Mouse (Mus musculus) hematopoietic stem cell, adult 5-6 weeks (primary cell): ENCODE measurements around the gene Ndufb10. TPM values are rescaled to one million over a fixed set of nuclear protein-coding genes. Genes with fewer than 3 reads are reported as not detected.

Experiments used
- ATAC-seq, 2 experiments: fragments of 125-278 bp in 1 of 2; replicated peaks in 1 of 2; 2 replicates each; pipeline ENCODE4 v1.8.0; 2016 to 2017; ENCODE audit warnings: inconsistent platforms in 2 of 2, mild to moderate bottlenecking in 2 of 2, moderate number of reproducible peaks in 2 of 2, low read depth in 1 of 2, moderate TSS enrichment in 1 of 2; ENCODE audit not compliant: low FRiP score in 2 of 2, poor library complexity in 2 of 2, severe bottlenecking in 2 of 2, insufficient read depth in 1 of 2, low TSS enrichment in 1 of 2
- total RNA-seq: library from RNA; stranded (forward); fragments of 172-1452, 232-1000 nt; gene quantifications from 2 replicates; pipeline ENCODE4 v1.2.3, GENCODE M21; 2017

Ndufb10 gene
- 164 and 207 TPM in 2 replicates for total RNA-seq

- ATAC-seq = peak; percentile 75 to 76
Measured at GRCm38 (mm10) chr17:24724184-24724583, at the start of gene Ndufb10. Gene Ndufb10 (minus strand): TSS chr17:24724478.

DNA sequence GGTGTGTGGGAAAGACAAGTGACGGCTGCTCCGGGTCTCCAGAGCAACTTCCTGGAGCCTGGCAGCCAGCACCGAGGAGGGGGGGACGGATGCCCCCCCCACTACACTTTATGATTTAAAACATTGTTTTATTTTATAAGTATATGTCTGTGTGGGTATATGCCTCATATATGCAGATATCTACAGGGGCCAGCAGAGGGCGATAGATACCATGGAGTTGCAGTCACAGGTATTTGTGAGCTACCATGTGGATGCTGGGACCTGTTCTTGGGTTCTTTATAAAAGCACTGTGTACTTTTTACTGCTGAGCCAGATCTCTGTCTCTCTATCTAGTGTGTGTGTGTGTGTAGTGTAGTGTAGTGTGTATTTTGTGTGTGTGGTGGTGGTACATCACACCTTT, 49.0 kb upstream of the Ndufb10 start:
- no peak for ATAC-seq

GRCm38 (mm10) chr17:24769146-24769545, 44.9 kb upstream of the Ndufb10 start:
- no peak for ATAC-seq

- no peak for ATAC-seq
Measured at GRCm38 (mm10) chr17:24766266-24766875, 42.1 kb upstream of the Ndufb10 start.

GRCm38 (mm10) chr17:24765016-24765905, 41.0 kb upstream of the Ndufb10 start:
- ATAC-seq = no peak

- no peak for ATAC-seq
Measured at GRCm38 (mm10) chr17:24761121-24761520, 36.8 kb upstream of the Ndufb10 start.

- ATAC-seq = no peak
Measured at GRCm38 (mm10) chr17:24757394-24757793, 33.1 kb upstream of the Ndufb10 start.

- ATAC-seq = peak in 1 of 2 experiments; percentile 29; a peak in 2 of 4 replicates
Measured at GRCm38 (mm10) chr17:24752415-24753394, 28.4 kb upstream of the Ndufb10 start, which contains the start of gene Hs3st6. Gene Hs3st6 (plus strand): TSS chr17:24752988.

DNA sequence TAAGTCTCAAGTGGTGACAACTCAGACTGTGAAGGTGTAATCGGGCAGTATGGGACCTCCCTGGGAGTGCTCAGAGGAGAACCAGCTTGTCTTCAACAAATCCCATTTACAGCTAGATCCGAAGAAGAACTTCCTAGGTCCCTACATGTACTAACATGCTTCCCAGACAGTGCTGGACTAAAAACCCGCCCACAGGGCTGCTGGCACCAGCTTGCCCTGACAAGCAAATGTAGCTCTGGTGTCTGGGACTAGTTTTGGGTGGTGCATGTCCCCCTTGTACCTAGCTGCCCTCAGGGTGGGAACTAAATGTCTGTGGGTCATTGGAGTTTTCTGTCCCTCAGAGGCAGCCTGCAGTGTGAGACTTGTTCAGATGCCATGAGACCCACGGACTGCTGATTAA, 27.2 kb upstream of the Ndufb10 start:
- ATAC-seq = no peak

- ATAC-seq = no peak
Measured at GRCm38 (mm10) chr17:24746986-24747385, 22.7 kb upstream of the Ndufb10 start.

DNA sequence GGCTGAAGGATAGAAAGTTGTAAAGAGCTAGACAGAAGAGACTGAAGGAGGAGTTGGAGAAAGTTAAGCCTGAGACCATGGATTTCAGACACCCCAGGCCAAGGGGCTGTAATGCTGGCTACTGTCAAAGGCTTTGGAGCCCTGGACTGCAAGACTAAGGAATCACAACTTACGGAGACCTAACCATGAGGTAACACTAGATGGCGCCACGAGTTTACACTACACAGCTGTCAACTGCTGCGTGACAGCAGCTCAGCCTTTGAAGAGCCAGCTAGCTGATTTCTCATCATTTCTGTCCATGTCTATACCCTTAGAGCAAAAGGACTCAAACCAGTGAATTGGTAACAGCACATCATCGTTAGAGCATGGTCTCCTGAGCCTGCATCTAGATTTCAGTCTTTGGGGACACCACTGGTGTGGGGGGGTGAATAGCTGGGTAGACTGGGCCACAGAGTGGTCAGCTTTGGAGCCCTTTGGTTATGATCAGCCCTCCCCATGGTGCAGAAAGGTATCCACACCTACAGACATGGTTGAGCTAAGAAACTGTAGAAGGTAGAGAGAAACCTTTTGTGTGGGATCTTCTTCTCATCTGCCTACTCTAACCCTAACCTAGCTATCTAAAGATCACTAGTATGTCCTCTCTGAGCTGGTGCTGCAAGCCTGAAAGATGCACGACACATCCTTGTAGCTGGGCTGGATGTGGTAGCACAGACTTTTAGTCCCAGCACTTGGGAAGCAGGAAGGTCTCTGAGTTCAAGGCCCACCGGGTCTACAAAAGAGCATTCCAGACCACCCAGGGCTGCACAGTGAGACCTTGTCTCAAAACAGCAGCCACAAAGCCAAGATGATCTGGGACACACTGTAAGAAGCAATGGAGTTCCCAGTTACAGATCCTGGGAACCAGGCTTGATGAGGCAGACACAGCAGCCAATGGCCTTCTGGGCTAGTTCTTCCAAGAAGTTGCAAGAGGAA, 21.5 kb upstream of the Ndufb10 start:
- peak; percentile 90 to 93 for ATAC-seq

DNA sequence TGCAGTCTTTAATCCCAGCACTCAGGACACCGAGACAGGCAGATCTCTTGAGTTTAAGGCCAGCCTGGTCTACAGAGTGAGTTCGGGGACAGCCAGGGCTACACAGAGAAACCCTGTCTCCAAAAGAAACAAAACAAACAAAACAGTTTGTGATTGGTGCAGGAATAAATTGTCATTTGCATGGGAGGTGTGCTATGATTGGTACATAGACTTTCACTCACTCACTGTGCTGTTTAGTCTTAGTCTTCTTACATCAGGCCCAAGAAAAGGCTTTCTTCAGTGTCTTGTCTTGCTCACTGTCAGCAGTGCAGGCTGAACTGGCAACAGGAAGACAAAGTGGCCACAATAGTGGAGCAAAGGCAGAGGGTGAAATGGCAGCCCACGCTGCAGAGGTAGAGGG, 20.1 kb upstream of the Ndufb10 start:
- ATAC-seq = no peak

DNA sequence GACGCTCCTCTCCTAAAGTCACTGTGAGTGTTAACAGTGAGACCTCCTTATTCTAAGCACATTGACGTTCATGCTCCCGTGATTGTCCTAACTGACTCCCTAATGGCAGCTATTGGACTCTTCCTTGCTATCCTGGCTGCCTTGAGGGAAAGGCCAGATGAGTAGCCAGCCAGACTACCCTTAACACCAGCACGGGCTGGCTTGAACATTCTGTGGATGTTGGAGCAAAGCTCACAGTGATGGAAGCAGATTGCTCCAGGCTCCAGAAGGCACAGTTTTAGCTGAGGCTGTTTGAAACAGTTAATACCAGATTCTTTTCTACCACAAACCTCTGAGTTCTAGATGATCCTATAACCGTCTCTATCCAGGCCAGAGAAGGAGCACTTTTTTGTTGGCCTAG, 19.6 kb upstream of the Ndufb10 start:
- ATAC-seq = no peak

DNA sequence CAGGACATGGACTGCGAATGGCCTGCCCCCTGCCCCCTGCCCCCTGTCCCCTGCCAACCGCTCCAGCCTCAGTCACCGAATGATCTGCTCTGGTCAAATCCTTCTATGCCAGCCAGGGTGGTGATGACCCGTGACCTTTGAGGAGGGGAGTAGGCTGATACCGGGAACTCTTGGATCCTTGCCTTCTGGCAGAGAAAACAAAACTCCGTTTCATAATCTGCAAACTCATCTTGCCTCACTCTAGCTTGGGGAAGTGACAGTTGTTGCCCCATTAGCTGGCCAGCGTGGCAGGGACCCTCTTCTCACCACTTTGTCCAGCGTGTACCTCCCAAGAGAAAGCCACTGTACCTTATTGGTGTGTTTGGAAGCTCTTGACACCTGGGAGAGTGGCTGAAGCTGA, 18.0 kb upstream of the Ndufb10 start:
- no peak for ATAC-seq

DNA sequence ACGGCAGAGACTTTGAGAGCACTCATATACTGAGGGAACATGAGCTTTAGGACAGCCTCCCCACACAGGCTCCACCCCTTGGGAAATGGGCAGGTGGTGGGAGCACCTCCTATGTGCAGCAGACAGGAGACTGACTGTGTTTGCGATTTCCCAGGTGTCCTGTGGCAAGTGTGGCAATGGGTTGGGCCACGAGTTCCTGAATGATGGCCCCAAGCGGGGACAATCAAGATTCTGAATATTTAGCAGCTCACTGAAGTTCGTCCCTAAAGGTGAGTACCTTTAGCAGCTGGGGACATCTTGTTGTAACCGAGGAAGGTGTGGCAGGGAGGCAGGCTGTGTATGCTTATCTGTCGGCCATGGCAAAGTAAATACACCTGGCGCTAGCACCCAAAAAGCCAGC, 15.6 kb upstream of the Ndufb10 start:
- no peak for ATAC-seq

DNA sequence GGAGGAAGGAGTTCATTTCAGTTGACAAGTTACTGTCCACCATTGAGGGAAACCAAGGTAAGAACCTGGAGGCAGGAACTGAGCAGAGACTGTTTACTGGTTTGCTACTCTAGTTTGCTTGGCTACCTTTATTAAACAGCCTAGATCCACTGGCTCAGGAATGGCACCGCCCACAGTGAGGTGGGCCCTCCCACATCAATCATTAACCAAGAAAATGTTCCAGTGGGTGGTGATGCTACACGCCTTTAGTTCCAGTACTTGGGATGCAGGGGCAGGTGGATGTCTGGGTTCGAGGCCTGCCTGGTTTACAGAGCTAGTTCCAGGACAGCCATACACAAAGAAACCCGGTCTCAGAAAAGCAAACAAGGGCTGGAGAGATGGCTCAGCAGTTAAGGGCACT, 14.0 kb upstream of the Ndufb10 start:
- no peak for ATAC-seq
